Mouse (Mus musculus): ENCODE results near the gene Irf2bp2.

- TF ChIP-seq CTCF (IDR thresholded peaks at IDR 0.05; ENCODE audit: borderline replicate concordance, extremely low read depth, insufficient read depth, insufficient read length), result no peak
- no peak for TF ChIP-seq POLR2A (IDR thresholded peaks at IDR 0.05; ENCODE audit: borderline replicate concordance, extremely low read depth, insufficient read depth, insufficient read length, poor library complexity, severe bottlenecking)
These were observed 19.0 kb upstream of the Irf2bp2 start for GRCm38 (mm10) chr8:126612739-126613138.
